Mouse (Mus musculus): ENCODE measurements around the gene Tshz2.
"Not testable (repeated sequence)": the region's sequence is repeated elsewhere in the genome, so short reads cannot be mapped to it uniquely, and the experiment has no call there.

The Tshz2 gene

GRCm38 (mm10) chr2:169760117-169760516 is 127.3 kb downstream of the Tshz2 start:
- DNase-seq: no peak

DNA sequence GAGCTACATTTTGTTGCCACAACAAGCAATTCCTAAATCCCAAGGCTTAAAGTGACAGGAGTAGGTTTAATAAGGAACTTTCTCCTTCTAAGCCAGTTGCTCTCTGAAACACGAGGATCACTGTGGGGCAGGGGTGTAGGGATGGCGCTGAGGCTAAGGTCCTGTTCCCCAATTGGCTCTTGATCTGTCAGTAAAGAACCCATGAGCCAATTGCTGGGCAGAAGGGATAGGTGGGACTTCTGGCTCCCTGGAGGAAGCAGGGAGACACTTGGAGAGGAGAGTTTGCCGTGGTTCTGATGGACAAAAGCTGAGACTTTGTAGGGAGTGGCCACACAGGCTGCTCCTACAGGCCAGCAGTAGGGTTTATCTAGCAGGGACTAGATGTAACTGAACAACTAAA is 128.9 kb downstream of the Tshz2 start:
- no peak for DNase-seq

GRCm38 (mm10) chr2:169762301-169762700 is 129.5 kb downstream of the Tshz2 start:
- DNase-seq: no peak

DNA sequence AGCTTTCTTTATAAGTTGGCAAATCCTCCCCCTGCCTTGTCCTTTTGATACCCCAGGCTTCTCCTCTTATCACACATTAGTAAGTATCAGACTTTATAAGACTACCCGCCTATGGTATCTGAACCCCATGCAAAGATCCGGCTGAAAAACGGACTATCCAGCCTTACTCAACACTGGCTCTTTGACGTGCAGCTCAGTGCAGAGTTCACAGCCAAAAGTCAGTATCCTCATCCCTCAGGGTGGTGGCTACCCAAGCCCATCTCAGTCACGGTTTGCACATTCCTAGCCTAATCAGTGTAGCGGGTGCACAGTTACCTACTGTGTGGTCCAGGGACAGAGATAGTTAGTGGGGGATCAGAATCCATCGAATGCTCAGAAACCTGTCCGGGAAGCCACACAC is 130.9 kb downstream of the Tshz2 start:
- no peak for DNase-seq

GRCm38 (mm10) chr2:169766247-169766646 is 133.4 kb downstream of the Tshz2 start:
- no peak for DNase-seq

DNA sequence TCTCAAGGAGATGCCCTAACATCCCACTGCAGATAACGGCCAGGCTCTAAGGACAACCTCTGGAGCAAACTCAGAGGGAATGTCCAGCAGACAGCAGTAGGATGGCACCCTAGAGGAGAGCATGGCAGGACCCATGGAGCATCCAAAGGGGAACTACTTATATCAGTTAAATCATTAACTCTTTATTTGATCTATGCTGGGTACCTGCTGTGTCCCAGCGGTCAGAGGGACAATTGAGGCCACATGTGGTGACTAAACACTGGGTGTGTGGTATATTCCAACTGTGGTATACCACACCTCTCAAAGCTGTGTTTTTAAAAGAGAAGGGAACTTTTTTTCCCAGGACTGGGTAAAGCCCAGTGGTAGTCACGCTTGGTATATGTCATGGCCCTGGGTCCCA is 134.5 kb downstream of the Tshz2 start:
- no peak for DNase-seq

GRCm38 (mm10) chr2:169775078-169775477 is 142.3 kb downstream of the Tshz2 start:
- DNase-seq: no peak

- peak; percentile 42 for DNase-seq
These were observed 144.4 kb downstream of the Tshz2 start for GRCm38 (mm10) chr2:169777242-169777641.

- DNase-seq: peak; percentile 16
These were observed 145.0 kb downstream of the Tshz2 start for GRCm38 (mm10) chr2:169777764-169778163.

DNA sequence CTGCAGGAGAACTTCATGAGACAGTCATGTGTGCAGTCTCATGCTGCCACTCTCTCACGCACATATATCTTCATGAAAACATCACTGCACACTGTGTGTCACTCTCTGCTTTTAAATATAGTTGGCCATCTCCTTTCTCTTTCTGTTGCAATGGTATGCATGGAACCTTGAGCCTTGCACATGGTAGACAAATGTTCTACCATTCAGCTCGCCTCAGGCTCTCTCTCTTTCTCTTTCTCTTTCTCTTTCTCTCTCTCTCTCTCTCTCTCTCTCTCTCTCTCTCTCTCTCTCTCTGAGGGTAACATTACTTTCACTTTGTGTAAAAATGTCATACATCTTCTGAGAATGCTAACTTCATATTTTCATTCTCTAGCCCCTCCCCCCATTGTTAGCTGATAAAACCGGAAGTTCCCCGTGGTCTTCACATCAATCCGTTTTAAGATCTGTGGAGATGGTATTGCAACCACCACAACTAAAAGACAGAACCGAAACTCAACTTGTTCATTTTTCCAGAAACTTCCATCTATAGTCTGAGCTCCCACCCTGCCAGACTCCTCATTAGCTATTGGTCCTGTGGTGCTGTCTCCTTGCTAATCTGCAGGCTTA is 146.0 kb downstream of the Tshz2 start:
- no peak for DNase-seq

DNA sequence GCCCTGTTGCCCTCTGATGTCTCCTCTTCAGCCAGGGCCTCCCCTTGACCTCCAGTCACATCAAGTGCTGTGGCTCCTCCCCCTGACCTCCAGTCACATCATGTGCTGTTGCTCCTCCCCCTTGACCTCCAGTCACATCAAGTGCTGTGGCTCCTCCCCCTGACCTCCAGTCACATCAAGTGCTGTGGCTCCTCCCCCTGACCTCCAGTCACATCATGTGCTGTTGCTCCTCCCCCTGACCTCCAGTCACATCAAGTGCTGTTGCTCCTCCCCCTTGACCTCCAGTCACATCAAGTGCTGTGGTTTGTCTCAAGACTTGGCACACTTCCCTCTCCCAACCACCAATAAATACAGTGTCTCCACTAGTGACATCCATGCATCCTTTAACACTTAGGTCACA is 148.9 kb downstream of the Tshz2 start:
- DNase-seq: not testable (repeated sequence)

DNA sequence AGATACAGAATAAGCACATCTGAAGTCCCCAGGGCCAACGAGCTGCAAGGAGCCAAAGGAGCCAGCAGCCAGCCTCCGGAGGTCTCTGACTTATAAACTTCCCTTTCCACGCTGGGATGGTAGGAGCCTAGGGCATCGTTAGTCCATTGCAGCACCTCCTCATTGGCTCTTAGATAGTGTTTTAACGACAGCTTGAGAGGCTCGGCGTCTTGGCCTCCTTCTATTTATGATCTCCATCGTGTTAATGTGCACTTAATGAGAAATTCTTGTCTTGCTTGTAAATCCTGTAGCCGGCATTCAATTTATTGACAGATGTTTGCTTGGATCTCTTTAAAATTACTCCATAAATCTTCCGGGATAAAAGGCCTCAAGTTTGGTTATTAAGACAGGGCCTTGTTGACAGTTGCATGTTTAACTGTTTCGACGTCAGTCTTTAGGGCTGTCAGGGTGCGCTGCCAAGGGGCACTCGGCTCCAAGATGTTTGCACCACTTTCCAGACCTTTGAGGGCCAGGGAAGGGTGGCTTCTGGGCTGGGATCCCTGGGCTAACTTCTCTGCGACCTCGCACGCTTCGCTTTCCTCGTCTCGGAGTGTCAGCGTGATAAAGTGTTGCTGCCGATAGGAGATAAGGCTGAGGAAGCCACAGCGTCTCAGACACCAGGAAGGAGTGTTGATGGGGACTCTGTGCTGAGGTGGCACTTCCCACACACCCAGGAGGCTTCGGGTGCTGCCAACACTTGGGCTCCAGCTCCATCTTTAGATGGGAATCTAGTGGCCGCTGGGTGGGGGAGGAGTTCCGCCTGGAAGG is 150.3 kb downstream of the Tshz2 start:
- no peak for DNase-seq

DNA sequence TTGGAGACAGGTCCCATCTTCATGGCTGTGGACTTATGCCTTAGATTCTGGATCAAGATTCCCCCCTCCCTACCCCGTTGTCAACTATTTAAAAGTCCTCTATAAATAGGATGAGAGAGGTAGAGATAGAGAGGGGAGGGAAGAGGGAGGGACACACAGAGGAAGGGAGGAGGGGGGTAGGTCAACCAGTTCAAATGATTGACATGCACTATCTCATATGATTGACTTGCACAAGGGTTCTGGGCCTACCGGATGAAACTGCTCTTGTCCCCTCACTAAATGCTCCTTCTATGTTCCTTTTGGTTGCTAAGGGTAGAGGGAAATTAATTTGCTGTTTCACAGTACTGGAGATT is 150.8 kb downstream of the Tshz2 start:
- no peak for DNase-seq

- no peak for DNase-seq
These were observed 154.6 kb downstream of the Tshz2 start for GRCm38 (mm10) chr2:169787381-169787780.

- no peak for DNase-seq
These were observed 155.1 kb downstream of the Tshz2 start for GRCm38 (mm10) chr2:169787906-169788305.

DNA sequence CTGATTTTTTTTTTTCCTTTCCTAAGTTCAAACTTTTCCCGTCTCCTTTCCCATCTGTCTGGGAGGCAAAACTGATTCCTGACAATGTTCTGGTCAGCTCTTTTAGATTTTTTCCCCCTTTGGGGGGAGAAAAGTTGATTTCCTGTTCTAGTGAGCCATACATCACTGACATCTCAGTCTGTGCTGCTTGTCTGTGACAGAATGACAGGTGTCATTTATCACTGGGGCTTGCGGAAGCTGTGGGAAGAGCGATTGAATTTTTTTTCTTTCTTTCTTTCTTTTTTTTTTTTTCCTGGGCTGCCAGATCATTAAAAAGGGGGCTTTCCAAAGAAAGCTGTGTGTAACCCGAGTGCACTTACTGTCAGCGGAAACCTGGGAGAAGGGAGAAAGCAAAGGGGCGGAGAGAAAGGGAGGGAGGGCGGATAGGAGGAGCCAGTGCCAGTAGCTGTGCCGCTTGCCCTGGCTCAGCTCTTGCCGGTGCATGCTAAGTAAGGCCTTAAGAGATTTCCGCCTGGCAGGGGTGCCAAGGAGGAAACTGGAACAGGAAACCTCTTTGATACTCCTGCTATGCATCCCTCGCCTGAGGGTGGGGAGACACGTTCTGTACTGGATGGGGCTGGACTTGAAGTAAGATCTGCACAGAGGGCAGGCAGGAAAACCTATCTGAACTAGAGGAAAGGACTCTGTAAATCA is 157.8 kb downstream of the Tshz2 start:
- peak; percentile 68 for DNase-seq

DNA sequence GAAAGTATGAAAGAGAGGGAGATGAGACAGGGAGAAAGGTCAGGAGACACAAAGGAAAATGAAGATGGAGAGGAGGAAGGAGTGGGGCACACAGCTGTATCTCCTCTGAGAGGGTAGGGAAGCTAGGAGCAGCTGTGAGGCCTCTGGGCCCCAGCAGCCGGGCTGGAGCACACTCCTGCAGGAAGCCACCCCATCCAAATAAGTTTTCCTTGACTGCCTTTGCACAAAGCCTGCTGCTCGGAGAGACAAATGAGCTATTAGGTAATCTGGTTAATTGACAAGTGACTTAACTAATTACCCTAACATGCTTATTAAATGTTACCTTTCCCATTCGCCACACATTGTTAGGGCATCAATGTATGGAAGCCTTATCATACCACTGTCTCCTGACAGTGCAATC is 159.9 kb downstream of the Tshz2 start:
- DNase-seq: no peak

DNA sequence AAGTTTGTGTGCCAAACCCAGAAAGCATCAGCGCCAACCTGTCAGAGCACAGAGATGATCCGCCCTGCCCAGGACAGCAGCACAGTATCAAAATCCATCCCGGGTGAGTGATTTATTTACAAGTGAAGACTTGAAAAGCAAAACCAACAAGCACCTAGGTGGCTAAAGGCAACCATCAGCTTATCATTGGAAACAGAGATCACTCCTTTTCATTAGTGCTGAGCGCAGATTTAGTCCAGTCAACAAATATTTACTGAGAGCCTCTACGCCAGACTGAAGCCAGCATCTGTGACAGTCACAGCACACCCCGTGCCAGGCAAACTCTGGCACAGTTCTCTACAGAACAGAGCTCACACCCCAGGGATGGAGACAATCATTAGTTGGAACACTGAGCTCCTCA is 169.4 kb downstream of the Tshz2 start:
- DNase-seq: no peak

GRCm38 (mm10) chr2:169804380-169804779 is 171.6 kb downstream of the Tshz2 start:
- no peak for DNase-seq

- no peak for DNase-seq
These were observed 172.7 kb downstream of the Tshz2 start for GRCm38 (mm10) chr2:169805545-169805944.

DNA sequence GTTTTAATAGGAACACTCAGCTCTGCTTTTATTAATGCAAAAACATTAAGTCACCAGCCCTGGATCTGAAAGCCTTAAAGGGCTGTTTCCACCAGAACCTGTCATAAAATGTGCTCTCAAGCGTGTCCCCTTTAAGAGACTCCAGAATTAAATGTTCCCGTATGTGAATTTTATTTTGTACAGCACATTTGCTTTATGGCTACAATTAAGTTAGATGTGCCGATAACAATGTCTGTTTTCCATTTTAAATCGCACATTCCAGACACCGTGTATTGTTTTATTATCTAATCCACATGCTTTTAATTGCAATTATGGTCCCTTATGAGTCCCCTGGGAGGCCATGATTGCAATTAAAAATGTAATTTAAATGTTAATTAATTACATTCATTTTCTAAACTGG is 178.8 kb downstream of the Tshz2 start:
- no peak for DNase-seq

GRCm38 (mm10) chr2:169812055-169812454 is 179.2 kb downstream of the Tshz2 start:
- no peak for DNase-seq

GRCm38 (mm10) chr2:169812940-169813339 is 180.1 kb downstream of the Tshz2 start:
- DNase-seq: no peak

GRCm38 (mm10) chr2:169814351-169814750 is 181.5 kb downstream of the Tshz2 start:
- DNase-seq: no peak
